Mouse (Mus musculus) myocyte (in vitro differentiated cells): ENCODE data around the gene Stx7.

Experiments used
- CEBPB ChIP-seq: IDR thresholded peaks from 2 replicates; pipeline ENCODE4 v1.6.1; 2011; ENCODE audit warnings: mild to moderate bottlenecking, moderate library complexity; ENCODE audit not compliant: poor library complexity, insufficient read depth, severe bottlenecking
- MYOG ChIP-seq, 3 experiments: IDR thresholded peaks; one replicate each; pipeline ENCODE4 v1.6.1; 2011; ENCODE audit warnings: control low read depth in 2 of 3, low read depth in 2 of 3, mild to moderate bottlenecking in 2 of 3; ENCODE audit not compliant: insufficient read length in 2 of 3, control insufficient read depth in 1 of 3, insufficient read depth in 1 of 3
- POLR2A ChIP-seq: IDR thresholded peaks from one replicate; pipeline ENCODE4 v1.6.1; 2011; ENCODE audit warnings: low read depth, mild to moderate bottlenecking, control low read depth, moderate library complexity; ENCODE audit not compliant: insufficient read length
- TCF12 ChIP-seq: IDR thresholded peaks from one replicate; pipeline ENCODE4 v1.6.1; 2011; ENCODE audit warnings: mild to moderate bottlenecking, control low read depth; ENCODE audit not compliant: poor library complexity, insufficient read depth, severe bottlenecking

DNA sequence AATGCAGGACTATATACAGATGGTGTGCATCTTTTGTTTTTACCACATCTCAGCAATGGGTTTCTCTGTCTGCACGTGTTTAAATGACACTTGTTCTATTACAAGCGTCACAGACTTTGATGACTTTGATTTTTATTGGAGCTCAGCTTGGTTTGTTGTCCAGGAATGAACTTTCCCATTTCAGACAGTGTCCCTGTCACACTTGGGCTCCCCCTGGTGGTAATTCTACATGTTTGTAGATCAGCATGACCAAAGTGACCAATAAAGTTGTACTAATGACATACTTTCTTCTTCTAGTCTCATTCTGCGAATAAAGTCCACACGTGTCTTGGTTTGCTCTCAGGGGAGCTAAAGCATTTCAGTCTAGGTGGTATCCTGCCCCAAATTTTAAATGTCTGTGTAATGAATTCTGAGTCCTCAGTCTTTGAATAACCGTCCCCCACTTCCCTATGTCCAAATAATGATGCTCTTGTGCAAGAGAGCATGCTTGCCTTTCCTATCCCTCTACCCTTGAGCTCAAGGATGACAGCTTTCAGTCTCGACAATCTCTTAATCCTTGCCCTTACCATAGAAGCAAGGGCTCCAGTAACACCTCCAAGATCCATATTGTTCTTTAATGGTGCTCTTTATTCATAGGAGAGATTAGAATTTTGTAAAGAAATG, 37.9 kb upstream of the Stx7 start:
- TF ChIP-seq POLR2A, result no peak
- TF ChIP-seq TCF12, result no peak
- no peak for TF ChIP-seq CEBPB
- no peak for TF ChIP-seq MYOG (IDR thresholded peaks at IDR 0.05; ENCODE audit: control insufficient read depth in 1 of 3, insufficient read depth in 1 of 3, insufficient read length in 2 of 3, low read depth in 2 of 3)
